Mouse (Mus musculus) kidney, postnatal 0 days (tissue): ENCODE results near the gene Dmrt1. TPM values are rescaled to one million over a fixed set of nuclear protein-coding genes. Genes with fewer than 3 reads are reported as not detected.

Experiments used
- ATAC-seq: fragments of 200-750 bp; cut with Nextera tagmentation; replicated peaks from 2 replicates; pipeline ENCODE4 v1.8.0; 2017; ENCODE audit warnings: low read depth, moderate number of reproducible peaks, moderate TSS enrichment, moderate library complexity; ENCODE audit not compliant: low FRiP score
- DNase-seq: peaks from one replicate; pipeline ENCODE4 v3.0.0-alpha.2; 2016; ENCODE audit warnings: low spot score
- H3K27ac ChIP-seq: fragments of 300-500 bp; sonication (generic); 2 replicates; pipeline ENCODE4 v1.5.1; 2014; ENCODE audit warnings: mild to moderate bottlenecking
- H3K27me3 ChIP-seq: fragments of 300-500 bp; sonication (generic); 2 replicates; pipeline ENCODE4 v1.6.1; 2014; ENCODE audit warnings: low read length, mixed read lengths; ENCODE audit not compliant: insufficient read depth
- H3K36me3 ChIP-seq: fragments of 300-500 bp; sonication (generic); 2 replicates; pipeline ENCODE4 v1.6.1; 2014; ENCODE audit warnings: low read length, mixed read lengths; ENCODE audit not compliant: insufficient read depth
- H3K4me1 ChIP-seq: fragments of 300-500 bp; sonication (generic); replicated peaks from 2 replicates; pipeline ENCODE4 v1.6.1; 2014; ENCODE audit warnings: antibody characterized with exemption, low read length, mixed read lengths; ENCODE audit not compliant: insufficient read depth
- H3K4me2 ChIP-seq: fragments of 300-500 bp; sonication (generic); 2 replicates; pipeline ENCODE4 v1.6.1; 2014; ENCODE audit warnings: mild to moderate bottlenecking, low read length, moderate library complexity, mixed read lengths
- H3K4me3 ChIP-seq: fragments of 300-500 bp; sonication (generic); replicated peaks from 2 replicates; pipeline ENCODE4 v1.5.1; 2014; ENCODE audit warnings: low read depth, low read length
- H3K9ac ChIP-seq: fragments of 300-500 bp; sonication (generic); 2 replicates; pipeline ENCODE4 v1.6.1; 2014; ENCODE audit warnings: low read depth, low read length
- H3K9me3 ChIP-seq: fragments of 300-500 bp; sonication (generic); replicated peaks from 2 replicates; pipeline ENCODE4 v1.6.1; 2016; ENCODE audit warnings: low read length, inconsistent platforms, mixed read lengths
- CTCF ChIP-seq: IDR thresholded peaks from 2 replicates; pipeline ENCODE4 v1.5.1; 2016; ENCODE audit warnings: antibody characterized with exemption, low read depth, mild to moderate bottlenecking, moderate library complexity
- WGBS: fragments of 180-500 bp; shearing (Covaris S2); extraction: QIAGEN DNeasy Blood & Tissue Kit; methylation state at CpG from one replicate; pipeline ENCODE4 v1.1.7; 2014; 5-methylcytosine and 5-hydroxymethylcytosine counted together
- polyA plus RNA-seq: library from polyadenylated mRNA; unstranded; fragments of >200 nt; fragmentation: Nextera tagmentation; extraction: Ambion mirVana; gene quantifications from 2 replicates; pipeline ENCODE4 v1.2.1, GENCODE M21; 2015

The Dmrt1 gene
- polyA plus RNA-seq, 1 experiment from 2014 or later: not detected

- peaks cover 36% of the 10 kb centered on the region for H3K27me3 ChIP-seq
- no peak overlapping the region for H3K4me2 ChIP-seq
- H3K9ac ChIP-seq: no peak overlapping the region
- ATAC-seq (no peak), DNase-seq (no peak)
- H3K27ac ChIP-seq: no peak overlapping the region
- H3K9me3 ChIP-seq: no peaks in the 10 kb centered on the region
- TF ChIP-seq CTCF: no peak
- H3K4me1 ChIP-seq: no peaks in the 10 kb centered on the region
- no peak overlapping the region for H3K4me3 ChIP-seq
- 95% methylated on average over 2 of the region's 2 CpGs for WGBS
- no peaks in the 10 kb centered on the region for H3K36me3 ChIP-seq
Measured at GRCm38 (mm10) chr19:25578358-25578757, 72.9 kb downstream of the Dmrt1 start.

GRCm38 (mm10) chr19:25579440-25579839 lies 74.0 kb downstream of the Dmrt1 start:
- Histone ChIP-seq H3K4me2 (no peak overlapping the region), H3K9me3 (no peaks in the 10 kb centered on the region), H3K4me3 (no peak overlapping the region), H3K27me3 (peaks cover 38% of the 10 kb centered on the region), H3K36me3 (no peaks in the 10 kb centered on the region), H3K27ac (no peak overlapping the region), H3K4me1 (no peaks in the 10 kb centered on the region), H3K9ac (no peak overlapping the region)
- 84% methylated on average over 2 of the region's 2 CpGs for WGBS
- ATAC-seq (no peak), DNase-seq (no peak)
- TF ChIP-seq CTCF: peak; percentile 29; the same call in 1 of the 2 replicates

- Histone ChIP-seq H3K4me3 (no peak overlapping the region), H3K27me3 (peaks cover 76% of the 10 kb centered on the region), H3K9me3 (no peaks in the 10 kb centered on the region), H3K36me3 (no peaks in the 10 kb centered on the region), H3K4me1 (no peaks in the 10 kb centered on the region), H3K9ac (no peak overlapping the region), H3K27ac (no peak overlapping the region), H3K4me2 (no peak overlapping the region)
- DNase-seq (no peak), ATAC-seq (no peak)
- 65% methylated on average over 3 of the region's 3 CpGs for WGBS
- no peak for TF ChIP-seq CTCF
Measured at GRCm38 (mm10) chr19:25597717-25598232, 92.4 kb downstream of the Dmrt1 start.

- Histone ChIP-seq H3K9ac (no peak overlapping the region), H3K4me3 (no peak overlapping the region), H3K36me3 (no peaks in the 10 kb centered on the region), H3K4me2 (no peak overlapping the region), H3K27ac (no peak overlapping the region), H3K9me3 (no peaks in the 10 kb centered on the region), H3K4me1 (no peaks in the 10 kb centered on the region), H3K27me3 (peaks cover 76% of the 10 kb centered on the region)
- WGBS: 13% methylated on average over 4 of the region's 4 CpGs
- ATAC-seq: no peak
- DNase-seq: no peak
- TF ChIP-seq CTCF: no peak
Measured at GRCm38 (mm10) chr19:25598626-25599025, 93.2 kb downstream of the Dmrt1 start.

- H3K4me2 ChIP-seq: no peak overlapping the region
- H3K27ac ChIP-seq: no peak overlapping the region
- ATAC-seq (no peak), DNase-seq (no peak)
- 4% methylated on average over 8 of the region's 8 CpGs for WGBS
- H3K36me3 ChIP-seq: no peaks in the 10 kb centered on the region
- H3K4me3 ChIP-seq: no peak overlapping the region
- no peak for TF ChIP-seq CTCF
- peaks cover 92% of the 10 kb centered on the region for H3K27me3 ChIP-seq
- H3K9ac ChIP-seq: no peak overlapping the region
- H3K9me3 ChIP-seq: no peaks in the 10 kb centered on the region
- H3K4me1 ChIP-seq: 0 out of 2 replicates have a peak, but pooled peaks cover 5% of the 10 kb centered on the region
Measured at GRCm38 (mm10) chr19:25601966-25602365, 96.5 kb downstream of the Dmrt1 start.

GRCm38 (mm10) chr19:25607461-25608205 lies 102.2 kb downstream of the Dmrt1 start:
- ATAC-seq: no peak

More at GRCm38 (mm10) chr19:25607461-25608205, 102.2 kb downstream of the Dmrt1 start:
- Histone ChIP-seq H3K9ac (no peak overlapping the region), H3K4me2 (no peak overlapping the region), H3K4me3 (no peak overlapping the region), H3K9me3 (no peaks in the 10 kb centered on the region), H3K27ac (no peak overlapping the region), H3K36me3 (no peaks in the 10 kb centered on the region), H3K27me3 (peaks cover 95% of the 10 kb centered on the region), H3K4me1 (peaks cover 22% of the 10 kb centered on the region; the same call in 1 of the 2 replicates)
- 1% methylated on average over 21 of the region's 21 CpGs for WGBS
- no peak for TF ChIP-seq CTCF
- no peak for DNase-seq
